Mouse (Mus musculus) mouse embryonic stem cell (cell line): Measurements from ENCODE around the gene Vipr1.

Source experiments
- in situ Hi-C, 2 experiments: fragments of 300-500 bp; cut with MboI; formaldehyde crosslinking; loops; 1 replicate in 1 of 2; 3 replicates in 1 of 2; pipeline ENCODE4 v1.14.3; 2019 to 2020; ENCODE audit warnings: low sequenced_read_pairs in 2 of 2, low pct_unique_long_range_greater_than_20kb in 1 of 2, mixed read lengths in 1 of 2; ENCODE audit not compliant: unreplicated experiment in 1 of 2

Vipr1 gene

DNA sequence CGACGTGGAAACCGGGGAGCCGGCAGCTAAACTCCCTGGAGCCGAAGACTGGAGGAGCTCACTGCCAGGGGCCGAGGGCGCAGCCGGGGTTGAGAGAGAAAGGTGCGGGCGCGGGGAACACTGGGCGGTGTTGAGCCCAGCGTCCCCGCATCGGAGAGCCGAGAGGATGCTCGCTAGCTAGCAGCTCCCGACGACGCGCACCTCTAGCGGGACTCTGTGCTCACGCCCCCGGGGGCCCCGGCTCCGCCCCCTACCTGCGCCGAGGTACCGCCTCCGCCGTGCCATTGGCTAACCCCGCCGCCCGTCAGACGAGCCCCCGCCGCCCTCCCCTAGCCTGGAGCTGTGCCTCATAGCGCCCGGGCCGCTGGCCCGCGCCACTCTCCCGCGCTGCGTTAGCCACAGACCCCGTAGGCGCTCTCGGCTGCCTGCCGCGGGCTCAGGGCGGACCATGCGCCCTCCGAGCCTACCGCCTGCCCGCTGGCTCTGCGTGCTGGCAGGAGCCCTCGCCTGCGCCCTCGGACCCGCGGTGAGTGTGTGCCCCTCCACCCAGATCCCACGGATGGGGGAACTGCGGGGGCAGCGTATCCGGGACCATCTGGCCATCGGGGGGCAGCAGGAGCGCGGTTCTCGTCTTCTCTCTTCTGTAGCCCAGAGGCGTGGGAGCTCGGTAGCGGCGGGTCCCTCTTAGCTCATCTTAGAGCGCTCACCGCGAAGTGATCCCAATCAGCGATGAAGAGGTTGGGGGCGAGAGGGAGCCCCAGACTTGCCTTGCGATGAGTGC is at the start of gene Vipr1:
Gene Vipr1, plus strand, starts transcription at position 316 of the 781 bp plus-strand sequence.
- in situ Hi-C loops, result no loop called here

DNA sequence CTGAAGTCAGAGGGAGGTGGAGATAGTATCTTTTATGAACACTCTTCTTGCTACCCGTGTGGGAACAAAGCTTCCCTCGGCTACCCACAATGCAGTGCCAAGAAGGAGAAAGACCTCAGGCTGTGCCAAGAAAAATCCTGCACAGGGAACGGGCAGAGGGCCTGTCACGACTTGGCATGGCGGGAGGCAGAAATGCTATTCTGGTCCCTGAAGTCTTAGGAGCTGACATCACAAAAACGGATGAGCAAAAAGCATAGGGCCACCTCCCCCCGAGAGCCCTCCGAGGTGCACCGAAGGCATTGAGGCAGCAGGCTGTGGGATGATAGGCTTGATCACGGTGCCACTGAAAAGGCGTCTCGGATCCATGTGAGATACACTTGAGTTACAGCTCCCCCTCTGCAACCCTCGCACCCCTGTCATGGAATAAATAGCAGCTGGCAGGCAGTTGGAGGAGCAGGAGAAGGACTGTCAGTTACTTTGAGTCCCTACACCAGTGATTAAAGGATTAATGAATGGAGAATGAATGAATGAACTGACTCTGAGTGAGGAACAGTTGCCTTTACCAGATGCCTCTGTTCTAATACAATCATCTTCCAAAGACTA is 49.5 kb upstream of the Vipr1 start:
- in situ Hi-C loops, result loop anchor here in 1 of 2 experiments (10.0 kb wide), 1 partner anchor 348 kb away; no protein-coding TSS in a partner anchor

- in situ Hi-C loops, result loop anchor here in 1 of 2 experiments (10.0 kb wide), 1 partner anchor 349 kb away; no protein-coding TSS in a partner anchor
These were observed 48.7 kb upstream of the Vipr1 start for GRCm38 (mm10) chr9:121593768-121594167.

GRCm38 (mm10) chr9:121594771-121595170 is 47.7 kb upstream of the Vipr1 start:
- in situ Hi-C loops, result loop anchor here (5.0 to 10.0 kb wide), 2 partner anchors 112 to 350 kb away; no protein-coding TSS in a partner anchor

DNA sequence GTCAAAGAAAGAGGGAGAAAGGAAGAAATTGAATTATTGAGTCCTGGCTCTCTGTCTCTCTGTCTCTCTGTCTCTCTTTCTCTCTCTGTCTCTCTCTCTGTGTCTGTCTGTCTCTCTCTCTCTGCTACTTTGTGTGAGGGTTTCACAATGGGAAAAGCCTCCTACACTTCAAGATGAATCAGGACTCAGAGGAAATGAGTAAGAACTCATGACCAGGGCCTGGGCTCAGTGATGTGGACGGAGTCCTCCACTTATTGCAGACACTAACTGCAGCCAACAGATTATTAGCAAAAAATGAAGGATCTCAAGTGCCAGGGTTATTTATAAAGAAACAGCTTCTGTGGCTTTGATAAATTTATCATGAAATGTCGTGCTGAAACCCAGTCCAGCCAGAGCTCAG is 44.4 kb upstream of the Vipr1 start:
- in situ Hi-C loops, result loop anchor here (5.0 to 10.0 kb wide), 2 partner anchors 116 to 353 kb away; no protein-coding TSS in a partner anchor

- in situ Hi-C loops, result loop anchor here (5.0 to 10.0 kb wide), 2 partner anchors 117 to 355 kb away; no protein-coding TSS in a partner anchor
These were observed 43.0 kb upstream of the Vipr1 start for GRCm38 (mm10) chr9:121599551-121599950.

DNA sequence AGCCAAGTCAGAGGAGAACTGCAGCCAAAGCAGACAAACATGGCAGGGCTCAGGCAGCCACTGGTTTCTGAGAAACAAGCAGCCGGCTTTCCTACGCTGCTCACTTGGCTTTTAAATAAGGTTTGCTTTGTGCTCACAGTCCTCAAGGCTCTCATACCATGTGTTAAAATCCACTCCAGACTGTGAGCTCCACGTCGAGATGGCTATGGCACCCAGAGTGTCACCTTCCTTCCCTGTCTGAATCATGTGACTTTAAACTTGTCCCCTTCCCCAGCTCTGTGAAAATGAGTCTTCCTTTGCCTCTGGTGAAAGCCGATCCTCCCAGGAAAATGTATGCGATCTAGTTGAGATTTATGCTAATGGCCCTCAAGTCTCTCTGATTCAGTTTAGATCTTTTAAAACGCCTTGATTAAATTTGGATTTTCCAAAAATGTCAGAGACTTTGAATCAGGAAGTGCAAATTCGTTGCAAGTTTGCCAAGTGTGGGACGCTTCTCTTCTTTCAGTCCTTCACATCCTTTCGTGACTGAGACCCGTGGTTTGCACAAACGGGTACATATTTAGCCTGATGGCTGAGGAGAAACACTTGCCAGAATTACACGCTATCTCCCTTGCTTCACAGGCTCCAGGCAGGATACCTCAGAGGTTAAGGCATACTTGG is 42.2 kb upstream of the Vipr1 start:
- in situ Hi-C loops, result loop anchor here in 1 of 2 experiments (25.0 kb wide), 1 partner anchor 338 kb away; no protein-coding TSS in a partner anchor

DNA sequence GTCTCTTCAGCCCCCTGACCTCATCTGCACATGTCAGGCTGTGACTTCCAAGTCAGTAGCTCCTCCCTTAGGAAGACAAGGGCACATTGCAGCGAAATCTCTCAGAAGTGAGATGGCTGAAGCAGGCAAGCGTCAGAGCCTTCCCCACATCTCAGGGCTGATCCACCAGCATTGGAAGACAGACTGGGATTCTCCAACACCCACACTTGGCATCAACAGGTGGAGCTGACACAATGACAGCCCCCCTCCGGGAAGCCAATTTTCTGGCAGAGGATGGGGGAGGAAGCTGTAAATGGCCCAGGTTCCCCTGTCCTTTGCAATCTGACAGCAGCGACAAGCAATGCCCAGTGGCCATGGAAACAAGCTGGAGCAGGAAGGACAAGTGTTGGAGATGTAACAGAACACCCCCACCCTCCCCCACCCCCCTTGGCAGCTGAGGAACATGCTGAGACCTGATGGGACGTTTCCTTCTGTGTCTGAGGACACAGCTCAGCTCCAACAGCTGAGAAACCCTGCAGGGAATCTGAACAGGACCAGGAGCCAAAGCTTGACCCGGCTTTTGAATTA is 41.6 kb upstream of the Vipr1 start:
- in situ Hi-C loops, result loop anchor here in 1 of 2 experiments (25.0 kb wide), 1 partner anchor 339 kb away; no protein-coding TSS in a partner anchor

GRCm38 (mm10) chr9:121602381-121602780 is 40.1 kb upstream of the Vipr1 start:
- in situ Hi-C loops, result loop anchor here in 1 of 2 experiments (25.0 kb wide), 1 partner anchor 340 kb away; no protein-coding TSS in a partner anchor

DNA sequence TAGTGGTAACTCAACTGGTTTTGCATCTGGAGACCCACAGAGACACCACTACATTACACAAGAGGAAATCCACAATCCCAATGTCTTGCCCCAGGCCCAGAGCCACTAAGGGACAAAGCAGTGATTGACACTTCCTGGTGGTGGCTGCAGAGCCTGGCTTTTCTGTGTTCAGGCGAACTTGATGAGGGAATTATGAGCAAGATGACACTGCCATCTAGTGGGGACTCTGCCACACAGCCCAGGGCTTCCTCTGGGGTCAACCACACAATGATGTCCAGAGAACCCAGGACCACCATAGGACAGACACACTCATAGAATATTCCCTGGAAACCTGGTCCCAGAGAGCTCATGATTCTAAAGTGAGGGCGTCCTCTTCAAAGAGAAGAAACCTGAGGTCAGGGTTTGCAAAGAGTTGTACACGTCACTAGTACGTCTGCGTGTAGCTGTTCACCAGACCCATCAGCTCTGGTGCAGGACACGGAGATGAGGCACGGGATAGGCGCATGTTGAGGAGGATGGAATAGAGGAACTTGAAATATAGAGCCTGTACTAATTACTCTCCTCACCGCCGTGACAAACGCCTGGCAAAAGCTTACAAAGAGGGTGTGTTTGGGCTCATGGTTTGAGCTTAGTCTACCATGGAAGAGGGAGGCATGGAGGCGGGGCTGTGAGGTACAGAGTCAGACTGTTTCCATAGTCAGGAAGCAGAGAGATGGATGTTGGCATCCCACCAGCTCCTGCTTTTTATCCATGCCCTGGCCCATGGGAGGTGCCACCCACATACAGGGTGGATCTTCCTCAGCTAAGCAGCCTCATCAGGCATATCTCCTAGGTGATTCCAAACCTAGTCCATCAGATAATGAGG is 36.9 kb upstream of the Vipr1 start:
- in situ Hi-C loops, result loop anchor here in 1 of 2 experiments (25.0 kb wide), 1 partner anchor 343 kb away; no protein-coding TSS in a partner anchor

- in situ Hi-C loops, result loop anchor here in 1 of 2 experiments (25.0 kb wide), 1 partner anchor 344 kb away; no protein-coding TSS in a partner anchor
These were observed 35.9 kb upstream of the Vipr1 start for GRCm38 (mm10) chr9:121606498-121607096.

DNA sequence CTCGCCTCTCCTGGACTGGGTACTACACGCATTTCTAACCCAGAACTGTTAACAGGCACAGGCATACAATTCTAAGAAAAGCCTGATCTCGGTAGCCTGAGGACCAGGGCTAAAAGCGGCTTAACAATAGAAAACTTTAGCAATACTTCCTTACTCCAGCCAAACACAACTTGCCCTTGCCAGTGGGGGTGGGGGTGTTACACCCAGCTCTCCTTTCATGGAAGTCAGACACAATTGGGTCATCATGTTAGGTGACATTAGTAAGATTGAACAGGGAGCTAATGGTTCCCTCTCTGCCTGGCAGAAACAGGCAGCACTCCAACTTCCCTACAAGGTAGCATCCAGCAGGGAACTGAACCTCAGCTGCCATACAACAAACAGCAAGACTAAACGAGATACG is 33.1 kb upstream of the Vipr1 start:
- in situ Hi-C loops, result loop anchor here in 1 of 2 experiments (25.0 kb wide), 1 partner anchor 347 kb away; no protein-coding TSS in a partner anchor

- in situ Hi-C loops, result loop anchor here in 1 of 2 experiments (25.0 kb wide), 1 partner anchor 351 kb away; no protein-coding TSS in a partner anchor
These were observed 29.3 kb upstream of the Vipr1 start for GRCm38 (mm10) chr9:121613192-121613591.

GRCm38 (mm10) chr9:121614241-121614757 is 28.2 kb upstream of the Vipr1 start:
- in situ Hi-C loops, result loop anchor here in 1 of 2 experiments (25.0 kb wide), 1 partner anchor 352 kb away; no protein-coding TSS in a partner anchor

GRCm38 (mm10) chr9:121616471-121616870 is 26.0 kb upstream of the Vipr1 start:
- in situ Hi-C loops, result loop anchor here in 1 of 2 experiments (25.0 kb wide), 1 partner anchor 354 kb away; no protein-coding TSS in a partner anchor

GRCm38 (mm10) chr9:121619441-121619840 is 23.1 kb upstream of the Vipr1 start:
- in situ Hi-C loops, result loop anchor here in 1 of 2 experiments (25.0 kb wide), 1 partner anchor 357 kb away; no protein-coding TSS in a partner anchor
